Mouse (Mus musculus) frontal cortex, postnatal 10 days (tissue): ENCODE measurements around the gene Prn.

Experiments
- DNase-seq, 2 experiments: peaks; one replicate each; pipeline ENCODE4 v3.0.0; 2022; ENCODE audit warnings: low spot score in 2 of 2, mixed read lengths in 1 of 2

Gene Prn

GRCm38 (mm10) chr2:131909683-131910572 is at the start of gene Prn, which contains the start of gene Prnp:
Gene Prn (plus strand): TSS chr2:131909957.
Gene Prnp (plus strand): TSS chr2:131909928.
- peak; percentile 83 to 91 for DNase-seq

- peak in 1 of 2 experiments; percentile 44 for DNase-seq
Observed at GRCm38 (mm10) chr2:131862617-131863275, 47.0 kb upstream of the Prn start.

GRCm38 (mm10) chr2:131863472-131863871 is 46.3 kb upstream of the Prn start:
- no peak for DNase-seq

- no peak for DNase-seq
Observed at GRCm38 (mm10) chr2:131864262-131864796, 45.4 kb upstream of the Prn start.

GRCm38 (mm10) chr2:131866676-131867075 is 43.1 kb upstream of the Prn start:
- DNase-seq = no peak

- DNase-seq = no peak
Observed at GRCm38 (mm10) chr2:131868983-131869382, 40.8 kb upstream of the Prn start.

DNA sequence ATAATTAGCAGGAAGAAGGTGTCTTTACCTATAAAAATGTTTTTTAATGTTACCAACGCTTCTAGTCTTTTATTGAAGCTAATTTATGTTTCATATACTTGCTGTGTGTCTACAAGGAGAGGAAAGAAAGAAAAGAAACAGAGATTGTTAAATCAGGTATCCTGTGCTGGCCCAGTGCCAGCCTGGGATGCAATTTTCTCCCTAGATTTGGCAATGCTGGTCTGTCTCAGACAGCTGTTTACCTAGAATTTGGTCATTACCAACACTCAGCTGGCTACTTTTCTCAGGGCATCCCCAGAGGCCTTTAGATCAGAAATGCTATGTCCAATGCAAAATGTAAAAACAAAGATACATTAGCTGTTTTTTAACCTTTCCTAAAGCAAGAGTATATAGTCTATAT is 36.4 kb upstream of the Prn start:
- no peak for DNase-seq

- DNase-seq = no peak
Observed at GRCm38 (mm10) chr2:131876551-131877265, 33.0 kb upstream of the Prn start.

DNA sequence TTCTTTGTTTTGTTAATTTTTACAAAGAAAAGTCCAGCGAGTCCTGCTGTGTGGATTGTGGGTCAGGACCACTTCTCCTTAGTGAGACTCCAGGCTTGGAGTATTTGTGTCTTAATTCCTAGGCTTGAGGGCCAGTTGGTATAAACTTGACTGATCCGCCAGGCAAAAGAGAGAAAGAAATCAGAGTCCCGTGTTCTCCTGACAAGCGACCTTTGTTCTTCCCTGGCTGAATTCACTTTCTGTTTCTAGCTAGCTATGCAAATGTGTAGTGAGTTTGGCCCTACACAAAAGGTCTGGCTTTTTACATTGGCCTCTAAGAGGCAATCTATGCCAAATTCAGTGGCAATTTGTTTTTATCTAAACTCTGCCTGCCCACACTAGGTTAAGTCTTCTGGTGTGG is 28.0 kb upstream of the Prn start:
- no peak for DNase-seq

DNA sequence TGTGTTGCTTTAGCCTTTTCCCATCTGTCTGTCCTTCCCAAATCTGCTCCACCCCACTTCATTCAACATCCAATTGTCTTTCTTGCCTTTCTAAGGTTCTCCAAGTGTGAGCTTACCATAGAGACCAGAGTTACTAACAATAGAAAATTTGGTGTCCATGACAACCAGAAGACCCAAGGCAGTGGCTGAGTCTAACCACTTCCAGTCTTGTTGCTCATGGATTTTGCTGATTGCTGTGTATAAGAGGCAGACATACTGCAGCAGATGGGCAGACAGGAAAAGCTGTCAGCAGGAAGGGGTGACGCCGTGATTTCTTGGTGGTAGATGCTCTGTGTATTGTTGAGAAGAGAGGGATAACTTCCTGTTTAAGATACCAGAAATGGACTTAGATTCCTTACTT is 26.6 kb upstream of the Prn start:
- DNase-seq = peak; percentile 36 to 65

DNA sequence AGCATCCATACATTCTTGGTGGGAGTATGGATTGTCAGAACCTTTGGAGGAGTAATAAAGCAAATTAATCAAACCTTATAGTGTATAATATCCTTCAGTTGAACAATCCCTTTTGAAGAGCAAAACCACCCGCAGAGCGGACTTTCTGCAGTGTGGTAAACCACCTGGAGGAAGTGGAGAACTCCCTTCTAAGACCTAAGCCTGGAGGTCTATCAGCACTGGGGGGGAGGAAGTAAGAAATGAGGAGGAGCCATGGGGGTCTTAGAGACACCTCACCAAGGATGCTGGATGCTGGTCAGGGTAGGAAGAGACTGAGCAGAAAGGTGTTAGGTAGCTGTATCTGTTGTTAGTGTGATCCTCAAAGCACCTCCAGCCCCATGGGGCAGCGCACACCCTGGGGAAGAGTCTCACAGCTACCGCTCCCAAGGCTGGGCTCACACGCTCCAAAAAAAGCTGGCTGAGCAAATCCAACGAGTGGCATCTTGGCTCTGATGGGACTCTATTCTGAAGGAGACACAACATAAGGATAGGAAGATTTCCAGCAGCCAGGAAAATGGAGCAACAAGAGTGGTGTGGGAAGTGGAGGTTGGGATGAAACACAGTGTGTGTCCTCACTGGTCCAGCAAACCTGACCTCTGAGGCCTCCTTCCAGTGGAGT is 23.1 kb upstream of the Prn start:
- no peak for DNase-seq

DNA sequence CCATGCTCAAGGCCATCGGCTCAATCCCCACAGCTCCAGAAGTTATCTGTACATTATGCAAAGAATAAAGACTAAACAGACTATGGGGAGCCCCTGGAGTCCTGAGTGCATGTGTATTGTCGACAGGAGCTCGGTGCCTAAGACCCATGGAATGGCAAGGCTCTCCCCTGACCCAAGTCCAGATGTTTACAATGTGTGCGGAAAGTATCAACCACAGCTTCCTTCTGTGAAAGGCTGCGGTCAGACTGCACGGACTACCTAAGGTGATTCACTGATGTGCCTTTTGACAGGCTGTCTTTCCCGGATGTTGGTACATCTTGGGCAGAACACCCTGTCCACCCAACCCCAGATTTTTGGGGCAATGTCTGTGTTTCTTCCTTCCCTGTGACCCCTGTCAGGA is 21.5 kb upstream of the Prn start:
- no peak for DNase-seq

GRCm38 (mm10) chr2:131892534-131892933 is 17.2 kb upstream of the Prn start:
- no peak for DNase-seq

DNA sequence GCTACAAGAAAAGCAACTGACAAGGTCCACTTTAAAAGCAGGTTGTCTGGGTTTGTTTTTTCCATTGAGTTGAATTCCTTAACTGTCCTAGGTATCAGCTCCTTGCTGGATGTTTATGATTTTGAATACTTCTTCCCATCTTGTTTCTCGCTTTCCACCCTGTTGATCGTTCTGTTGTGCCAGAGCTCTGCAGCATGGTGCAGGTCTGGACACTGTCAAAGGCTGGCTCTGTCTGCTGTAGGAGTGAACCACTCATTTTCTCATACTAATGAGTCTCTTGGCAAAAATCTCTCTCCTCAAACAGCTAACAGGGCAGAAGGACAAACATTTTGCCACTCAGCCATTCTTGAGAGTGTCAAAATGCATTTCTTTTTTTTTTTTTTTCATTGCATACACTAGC is 14.7 kb upstream of the Prn start:
- DNase-seq = no peak

- no peak for DNase-seq
Observed at GRCm38 (mm10) chr2:131896011-131896410, 13.7 kb upstream of the Prn start.

GRCm38 (mm10) chr2:131897336-131898109 is 12.2 kb upstream of the Prn start:
- no peak for DNase-seq

DNA sequence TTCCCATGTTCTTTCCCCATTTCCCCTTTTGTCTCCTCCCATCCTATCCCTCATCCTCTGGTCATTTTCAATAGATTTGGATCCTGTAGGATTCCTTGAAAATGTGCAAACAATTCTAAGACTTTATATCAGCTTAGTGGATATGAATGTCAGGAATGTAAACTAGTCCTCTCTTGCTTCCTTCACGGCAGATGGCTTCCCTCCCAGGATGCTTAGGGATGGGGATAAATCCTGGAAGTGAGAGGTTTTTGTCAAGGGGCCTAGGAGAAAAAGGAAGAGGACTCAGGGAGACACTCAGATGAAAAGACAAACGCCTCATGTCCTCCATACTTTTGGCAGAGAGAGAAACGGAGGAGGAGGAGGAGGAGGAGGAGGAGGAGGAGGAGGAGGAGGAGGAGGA is 7.3 kb upstream of the Prn start:
- no peak for DNase-seq

DNA sequence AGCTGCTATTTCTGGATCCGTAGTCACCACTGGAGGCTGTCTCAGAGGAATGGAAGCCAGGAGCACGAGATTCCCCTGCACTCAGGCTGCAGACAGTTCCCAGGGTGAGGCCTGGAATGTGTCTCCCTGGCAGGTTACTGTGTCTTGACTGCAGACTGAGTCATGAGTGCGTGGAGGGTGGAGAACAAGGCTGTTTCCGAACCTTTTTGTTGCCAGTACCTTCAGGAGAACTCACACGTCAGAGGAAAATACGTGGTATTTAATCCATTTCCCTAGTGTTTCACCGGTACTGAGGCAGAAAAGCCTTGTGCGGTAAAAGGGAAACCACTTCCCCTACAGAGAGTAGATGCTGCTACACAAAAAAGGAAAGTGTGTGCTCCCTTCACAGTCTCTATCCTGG is 6.9 kb upstream of the Prn start:
- DNase-seq = no peak

DNA sequence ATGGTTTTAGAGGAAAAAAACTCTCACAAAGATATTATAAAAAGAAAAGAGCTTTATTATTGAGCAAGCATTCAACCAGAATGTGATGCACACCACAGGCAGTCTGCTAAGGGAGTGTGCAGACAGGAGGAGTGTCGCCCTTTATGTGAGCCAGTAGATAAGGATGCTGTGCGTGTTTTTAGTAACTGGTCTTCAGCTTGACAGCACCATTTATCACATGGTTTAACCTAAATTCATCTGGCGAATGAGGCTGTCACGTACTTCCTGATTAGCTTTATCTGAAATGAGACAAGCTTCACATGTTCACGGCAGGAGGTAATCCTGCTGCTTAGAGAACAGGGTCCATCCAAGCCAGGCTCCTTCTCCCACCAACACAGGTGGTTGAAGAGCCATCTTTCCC is 4.7 kb upstream of the Prn start:
- DNase-seq = no peak

DNA sequence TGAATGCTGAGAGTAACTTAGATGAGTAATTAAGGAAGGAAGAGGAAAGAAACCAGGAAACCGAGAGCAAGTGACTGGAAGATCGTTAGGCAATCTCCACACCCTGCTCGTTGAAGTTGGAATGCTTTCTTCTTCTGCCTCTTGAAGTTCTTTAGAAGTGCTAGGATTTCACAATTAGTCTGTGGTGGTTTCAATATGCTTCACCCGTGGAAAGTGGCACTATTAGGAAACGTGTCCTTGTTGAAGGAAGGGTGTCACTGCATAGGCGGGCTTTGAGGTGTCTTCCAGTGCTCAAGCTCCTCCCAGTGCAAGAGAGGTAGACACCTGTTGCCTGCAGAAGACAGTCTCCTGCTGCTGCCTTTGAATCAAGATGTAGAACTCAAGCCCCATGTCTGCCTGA is 4.0 kb upstream of the Prn start:
- DNase-seq = no peak

DNA sequence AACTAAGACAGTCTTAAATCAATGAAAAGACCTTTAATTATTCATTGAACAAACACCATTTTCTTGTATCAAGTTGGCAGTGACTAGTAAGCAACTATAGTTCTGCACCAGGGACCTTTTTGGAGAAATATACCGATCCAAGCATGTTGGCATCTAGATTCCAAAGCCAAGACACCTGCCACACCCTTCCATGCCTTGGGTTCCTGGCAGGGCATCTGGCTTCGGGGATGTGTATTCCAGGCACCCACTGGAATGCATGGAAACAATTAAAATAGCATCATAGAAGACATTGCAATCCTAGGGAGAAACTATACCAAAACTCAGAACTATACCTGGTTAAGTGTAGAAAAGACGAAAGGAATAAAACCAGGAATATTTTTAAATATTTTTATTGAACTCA is 3.5 kb upstream of the Prn start:
- DNase-seq = no peak
